Mouse (Mus musculus) cerebellum, adult 9-11 months (tissue): ENCODE results near the gene March11.

Experiments
- DNase-seq: peaks from one replicate; pipeline ENCODE4 v3.0.0; 2022

The March11 gene

DNA sequence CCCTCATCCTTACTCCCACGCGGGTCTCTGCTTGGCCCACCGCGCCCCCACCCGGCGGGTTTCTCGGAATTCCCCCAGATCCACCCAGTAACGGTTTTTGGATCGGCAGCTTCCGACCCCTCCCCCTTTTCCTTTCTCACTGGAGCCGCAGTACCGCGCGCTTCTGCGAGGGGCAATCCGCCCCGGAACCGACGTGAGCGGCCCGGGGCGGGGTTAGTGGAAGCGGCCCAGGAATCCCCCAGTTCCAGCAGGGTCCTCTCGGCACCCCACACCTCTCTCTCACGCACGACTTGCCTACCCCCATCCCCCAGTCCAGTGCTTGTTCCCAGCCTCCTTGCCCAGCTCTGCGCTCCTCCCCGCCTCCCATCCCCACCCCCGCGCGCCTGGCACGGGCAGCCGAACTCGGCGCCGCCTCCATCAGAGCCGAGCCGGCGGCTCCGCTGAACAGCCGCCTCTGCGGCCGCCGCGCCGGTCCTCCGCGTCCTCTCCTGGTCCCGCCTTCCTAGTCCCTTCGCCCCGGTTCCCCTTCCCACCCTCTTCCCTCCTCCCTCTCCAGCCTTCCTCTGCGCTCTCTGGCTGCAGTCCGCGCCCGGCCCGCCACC lies at the start of gene March11:
March11 (plus strand) TSS at position 420 of the 602 bp plus-strand sequence.
- peak; percentile 63 for DNase-seq

DNA sequence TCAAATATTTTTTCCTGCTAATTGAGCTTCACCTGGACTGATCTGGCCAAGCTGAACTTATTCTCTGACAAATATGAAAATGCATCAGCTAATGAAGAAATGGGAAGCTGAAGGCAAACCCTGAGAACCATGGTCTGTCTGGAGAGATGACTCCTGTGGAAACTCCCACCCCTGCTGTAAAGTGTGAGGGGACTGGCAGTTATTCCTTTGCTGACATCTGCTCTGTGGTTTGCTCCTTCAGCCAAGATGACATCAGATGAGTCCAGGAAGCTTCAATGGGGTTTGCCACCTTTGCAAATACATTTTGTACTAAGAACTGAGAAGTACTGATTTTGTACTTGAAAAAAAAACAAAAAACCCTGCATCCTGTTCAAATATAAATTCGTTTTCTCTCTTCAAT lies 46.5 kb upstream of the March11 start:
- no peak for DNase-seq

DNA sequence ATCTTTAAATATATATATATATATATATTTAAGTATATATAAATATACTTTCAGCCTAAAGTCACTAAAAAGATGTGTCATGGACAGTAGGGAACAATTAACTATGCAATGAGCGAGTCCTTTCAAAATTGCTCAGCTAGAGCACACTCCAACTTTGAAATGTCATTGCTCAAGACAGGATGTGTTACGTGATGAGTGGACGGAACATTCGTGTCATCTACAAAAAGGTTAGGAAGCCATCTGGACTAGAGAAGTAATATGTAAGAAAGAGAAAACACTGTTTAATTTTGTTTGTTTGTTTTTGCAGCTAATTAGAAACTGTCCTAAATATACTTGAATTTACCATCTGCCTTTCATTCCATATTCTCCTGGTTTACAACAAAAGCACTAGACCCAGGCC lies 39.3 kb upstream of the March11 start:
- DNase-seq, result no peak

DNA sequence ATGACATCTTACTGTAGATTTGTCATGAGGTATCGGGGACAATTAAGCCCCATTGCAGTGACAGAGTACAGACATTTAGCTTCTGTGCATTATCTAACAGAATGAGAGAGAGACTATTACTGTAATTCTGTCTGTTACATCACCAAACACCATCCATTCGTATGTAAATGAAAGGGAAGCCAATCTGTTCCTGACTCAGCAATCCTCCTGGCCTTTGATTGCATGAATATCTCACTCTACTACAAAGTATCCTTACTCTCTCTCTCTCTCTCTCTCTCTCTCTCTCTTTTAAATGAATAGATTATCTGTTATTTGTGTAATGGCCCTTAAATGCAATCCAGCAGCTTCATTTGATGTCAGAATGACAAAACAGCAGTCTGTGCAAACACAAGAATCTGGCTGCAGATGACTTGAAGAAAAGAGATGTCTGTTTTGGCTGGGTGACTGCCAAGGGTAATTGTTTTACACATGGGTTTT lies 32.8 kb upstream of the March11 start:
- DNase-seq, result no peak

DNA sequence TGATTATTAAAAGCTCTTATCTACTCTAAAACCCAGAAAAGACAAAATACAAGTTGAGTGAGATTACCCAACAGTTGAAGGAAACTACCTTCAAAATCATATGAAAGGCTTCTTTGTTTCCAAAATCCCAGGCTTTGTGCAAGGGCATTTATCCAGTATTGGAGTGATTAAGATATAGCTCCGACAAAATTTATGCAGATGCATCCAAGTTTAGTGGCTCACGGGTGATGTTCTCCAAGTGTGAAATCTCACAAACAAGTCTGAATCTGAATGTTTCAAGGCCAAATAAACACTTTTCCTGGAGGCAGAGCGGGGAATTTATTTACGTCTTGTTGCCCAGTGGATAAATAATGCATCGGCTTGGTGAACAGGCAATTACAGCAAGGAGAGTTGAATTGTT lies 32.2 kb upstream of the March11 start:
- no peak for DNase-seq

DNA sequence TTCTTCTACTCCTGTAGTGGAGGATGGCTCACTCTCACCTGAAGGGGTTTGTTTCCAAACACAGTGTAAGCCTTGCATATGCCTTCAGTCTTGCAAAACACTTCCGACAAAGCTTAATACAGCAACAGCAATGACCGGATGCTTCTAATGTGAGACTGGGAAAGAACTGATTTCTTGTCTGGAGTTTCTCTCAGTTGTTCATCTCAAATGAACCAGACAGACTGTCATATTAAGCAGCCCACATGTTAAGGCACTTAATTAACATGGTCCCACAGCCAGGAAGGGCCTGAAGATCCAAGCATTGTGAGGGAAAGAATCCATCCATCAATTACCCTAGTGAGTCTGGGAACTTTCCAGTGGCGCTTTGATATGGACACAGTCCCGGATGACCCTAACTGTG lies 17.0 kb upstream of the March11 start:
- no peak for DNase-seq

DNA sequence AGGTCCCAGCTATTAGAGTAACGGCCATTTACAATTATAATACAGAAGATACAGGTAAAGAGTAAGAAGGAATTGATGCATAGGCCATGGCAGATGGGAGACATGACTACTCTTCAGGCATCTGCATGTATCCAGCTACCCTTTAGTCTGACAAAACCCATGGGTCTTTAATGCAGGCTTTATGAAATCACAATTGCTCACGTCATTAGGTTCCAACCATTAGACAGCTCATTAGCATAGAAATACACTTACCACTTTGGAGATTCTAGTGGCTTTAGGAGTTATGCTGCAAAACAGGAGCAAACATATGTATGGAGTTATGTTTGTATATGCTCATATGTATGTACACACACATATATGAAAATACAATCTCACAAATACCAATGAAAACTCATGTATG lies 16.0 kb upstream of the March11 start:
- no peak for DNase-seq

DNA sequence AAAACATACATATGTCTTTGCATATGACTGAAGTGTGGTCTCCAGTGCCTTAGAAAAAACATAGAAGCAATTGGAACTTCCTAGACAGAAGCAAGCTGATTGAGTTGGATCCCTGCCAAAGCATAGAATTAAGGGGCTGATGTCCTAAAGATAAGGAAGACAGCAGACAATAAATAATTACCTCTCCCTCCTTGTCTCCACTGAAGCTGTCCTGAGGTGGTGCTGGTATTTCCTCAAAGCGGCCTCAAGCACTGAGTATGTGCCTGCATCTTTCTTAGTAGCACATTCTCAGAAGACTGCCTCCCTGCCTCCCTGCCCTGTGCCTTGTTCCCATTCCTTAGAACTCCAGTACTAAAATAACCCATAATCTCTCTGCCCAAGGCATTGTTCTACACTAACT lies 15.6 kb upstream of the March11 start:
- no peak for DNase-seq

DNA sequence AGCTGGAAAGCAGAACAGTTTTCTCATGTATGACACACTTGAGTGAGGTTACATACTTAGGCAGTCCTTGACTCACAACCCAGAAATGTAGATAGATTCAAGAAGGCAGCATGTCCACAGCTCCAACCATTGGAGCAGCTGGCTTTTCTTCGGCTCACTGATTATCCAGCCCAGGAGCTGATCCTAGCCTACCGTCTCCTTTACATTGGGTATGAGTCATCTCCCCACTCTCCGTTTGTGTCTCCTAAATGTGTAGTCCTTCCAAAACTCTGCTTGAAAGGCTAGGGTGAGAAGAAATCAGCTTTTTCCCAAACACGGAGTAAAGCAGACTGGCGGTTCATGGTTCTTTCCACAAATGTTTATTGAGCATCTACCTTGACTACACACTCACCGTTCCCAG lies 10.2 kb upstream of the March11 start:
- DNase-seq, result no peak

DNA sequence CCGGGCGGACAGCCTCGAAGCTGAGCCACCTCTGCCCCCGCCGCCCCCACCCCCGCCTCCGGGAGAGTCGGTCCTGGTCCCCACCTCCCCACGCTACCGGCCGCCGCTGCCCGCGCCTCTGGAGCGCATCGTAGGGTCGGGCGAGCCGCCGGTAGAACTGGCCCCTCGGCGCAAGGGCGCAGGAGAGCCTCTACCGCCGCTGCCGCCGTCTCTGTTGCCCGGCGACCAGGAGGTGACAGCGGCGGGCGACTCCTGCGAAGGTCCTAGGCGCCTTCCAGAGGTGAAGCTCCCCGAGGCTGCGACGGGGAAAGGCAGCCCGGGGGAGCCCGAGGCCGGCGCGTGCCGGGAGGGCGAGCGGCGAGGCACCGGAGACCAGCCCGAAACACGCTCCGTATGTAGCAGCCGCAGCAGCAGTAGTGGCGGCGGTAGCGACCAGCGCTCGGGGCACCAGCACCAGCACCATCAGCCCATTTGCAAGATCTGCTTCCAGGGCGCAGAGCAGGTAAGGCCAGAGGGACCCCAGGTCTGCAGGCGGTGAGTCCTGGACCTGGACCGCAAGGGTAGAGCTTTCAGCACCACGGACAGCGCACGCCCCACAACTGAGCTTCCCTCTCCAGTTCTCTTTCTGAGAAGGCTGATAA lies 563 bp downstream of the March11 start:
- DNase-seq, result peak; percentile 10

DNA sequence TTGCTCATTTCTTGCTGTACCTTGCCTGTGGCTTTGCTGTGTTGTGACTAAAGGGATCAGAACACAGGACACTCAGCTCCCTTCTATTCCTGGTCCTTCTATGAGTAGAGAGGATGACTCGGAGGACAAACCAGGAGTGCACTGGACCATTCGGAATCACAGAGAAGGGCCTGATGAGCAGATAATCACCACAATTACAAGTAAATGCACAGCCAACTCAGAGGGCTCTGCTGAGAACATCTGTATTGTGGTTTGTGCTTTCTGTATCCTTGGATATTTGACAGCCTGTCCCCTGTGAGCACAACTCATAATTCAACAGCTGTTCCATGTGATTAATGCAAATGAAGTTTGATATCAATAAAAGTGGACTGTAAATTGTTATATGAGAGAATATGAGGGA lies 11.0 kb downstream of the March11 start:
- DNase-seq, result no peak

DNA sequence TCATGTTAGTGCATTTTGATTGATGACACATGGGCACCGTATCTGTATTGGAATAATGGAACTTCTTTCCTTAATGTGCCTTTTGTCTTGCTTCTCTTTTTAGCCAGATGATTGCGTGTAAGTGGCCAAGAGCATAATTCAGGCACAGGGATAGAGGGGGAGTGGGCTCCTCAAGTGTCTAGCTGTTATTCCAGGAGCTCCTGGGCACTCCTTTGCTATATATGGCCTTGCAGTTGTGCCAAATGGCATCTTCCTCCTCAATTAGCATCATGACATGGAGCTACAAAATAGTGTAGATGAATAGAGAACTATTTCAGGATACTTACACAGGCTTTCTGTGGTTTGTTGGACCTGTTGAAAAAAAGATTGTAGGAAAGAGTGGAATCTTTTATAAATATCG lies 11.6 kb downstream of the March11 start:
- DNase-seq, result no peak

DNA sequence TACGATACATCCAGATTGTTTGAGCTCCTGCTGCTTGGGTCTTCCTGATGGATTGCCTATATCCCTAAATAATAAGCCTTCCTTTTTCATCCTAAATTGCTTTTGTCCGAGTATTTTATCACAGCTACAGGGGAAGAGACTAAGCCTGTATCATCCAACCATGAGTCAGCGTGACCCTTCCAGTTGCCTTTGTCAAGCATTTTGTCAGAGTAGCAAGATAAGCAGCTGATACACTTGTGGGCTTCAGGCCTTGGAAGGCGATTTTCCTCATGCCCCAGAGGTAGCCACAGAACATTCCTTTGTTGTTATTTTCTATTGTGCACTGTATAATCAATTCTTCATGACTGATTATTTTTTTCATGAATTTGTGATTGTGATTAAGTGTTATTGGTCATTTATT lies 14.0 kb downstream of the March11 start:
- DNase-seq, result no peak

DNA sequence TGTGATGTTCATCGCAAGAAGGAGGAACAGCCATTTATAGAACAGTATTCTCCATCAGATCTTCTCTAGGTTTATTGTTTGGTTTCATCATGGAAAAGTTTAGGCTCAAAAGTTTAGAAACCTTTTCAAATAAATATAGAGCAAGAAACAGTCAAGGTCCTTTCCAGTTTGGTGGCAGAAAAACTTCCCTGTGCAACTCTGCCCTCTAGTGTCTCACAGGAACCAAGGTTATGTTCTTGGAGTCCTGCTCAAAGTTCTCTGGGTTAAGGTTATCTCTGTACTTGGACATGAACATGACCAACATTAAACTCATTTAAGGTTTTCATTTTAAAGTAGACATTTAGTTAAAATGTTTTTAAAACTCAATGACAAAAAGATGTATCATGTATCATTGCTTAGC lies 18.3 kb downstream of the March11 start:
- DNase-seq, result no peak

DNA sequence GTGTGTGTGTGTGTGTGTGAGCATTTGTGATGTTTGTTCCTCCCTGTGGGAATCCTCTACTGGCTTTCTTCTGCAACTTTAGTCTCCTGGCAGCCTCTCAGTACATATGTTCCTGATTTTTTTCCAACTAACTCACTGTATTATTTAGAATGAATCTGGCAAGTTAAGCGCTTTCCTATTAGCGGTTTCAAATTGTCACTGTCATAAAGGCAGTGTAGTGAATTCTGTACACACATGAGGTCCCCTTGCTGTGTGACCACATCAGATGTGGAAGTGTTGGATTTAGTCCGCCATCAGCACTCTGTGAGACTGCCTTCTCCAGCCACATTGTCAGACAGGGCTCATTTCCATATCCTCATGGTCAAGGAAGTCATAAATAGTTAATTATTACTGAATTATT lies 26.9 kb downstream of the March11 start:
- no peak for DNase-seq

DNA sequence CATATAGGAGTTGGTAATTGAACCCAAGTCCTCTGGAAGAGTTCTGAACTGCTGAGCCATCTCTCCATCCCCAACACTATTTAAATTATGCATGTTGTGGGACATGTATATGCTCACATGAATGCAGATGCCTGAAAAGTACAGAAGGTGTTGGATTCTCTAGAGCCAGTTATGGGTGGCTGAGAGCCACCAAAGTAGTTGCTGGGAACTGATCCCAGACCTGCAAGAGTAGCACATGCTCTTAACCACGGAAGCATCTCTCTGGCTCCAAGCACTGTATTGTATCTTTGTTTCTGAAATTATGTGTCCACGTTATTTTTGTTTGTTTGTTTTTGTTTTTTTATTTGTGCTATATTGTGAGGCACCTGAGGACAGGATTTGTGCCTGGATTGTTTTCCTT lies 28.9 kb downstream of the March11 start:
- no peak for DNase-seq

DNA sequence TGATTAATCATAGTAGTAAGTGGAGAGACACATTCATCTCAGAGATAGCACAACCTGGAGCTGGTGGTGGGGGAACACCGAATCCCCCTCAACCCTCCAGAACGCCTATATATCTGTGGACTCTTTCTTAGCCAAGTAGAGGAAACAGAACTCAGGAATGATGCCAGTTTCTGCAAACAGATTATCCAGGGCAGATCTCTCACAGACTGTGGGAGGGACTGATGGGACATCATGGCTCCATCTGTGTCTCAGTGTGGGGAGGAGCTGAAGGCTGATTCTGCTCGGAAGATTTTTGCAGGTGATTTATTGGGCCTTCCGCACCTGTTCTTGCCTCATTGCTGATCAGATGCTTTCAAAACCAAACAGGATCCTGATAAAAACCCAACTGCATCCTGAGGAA lies 29.5 kb downstream of the March11 start:
- no peak for DNase-seq

DNA sequence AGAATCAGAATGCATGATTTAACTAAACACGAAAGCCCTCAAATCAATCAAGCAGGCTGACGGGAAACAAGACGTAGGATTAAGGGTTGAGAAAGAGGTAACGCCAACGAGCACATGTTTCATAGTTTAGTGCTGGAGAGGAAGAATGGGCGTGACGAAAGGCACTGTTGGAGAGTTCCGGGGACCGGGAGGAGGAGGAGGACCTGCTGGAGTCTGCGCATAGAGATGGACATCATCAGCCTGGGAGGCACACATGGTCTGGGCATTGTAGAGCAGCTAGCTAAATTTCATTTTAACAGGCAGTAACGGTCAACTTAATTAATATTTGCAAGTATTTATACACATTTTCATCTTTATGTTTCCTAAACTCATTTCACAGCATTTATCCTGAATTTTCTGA lies 31.6 kb downstream of the March11 start:
- no peak for DNase-seq

DNA sequence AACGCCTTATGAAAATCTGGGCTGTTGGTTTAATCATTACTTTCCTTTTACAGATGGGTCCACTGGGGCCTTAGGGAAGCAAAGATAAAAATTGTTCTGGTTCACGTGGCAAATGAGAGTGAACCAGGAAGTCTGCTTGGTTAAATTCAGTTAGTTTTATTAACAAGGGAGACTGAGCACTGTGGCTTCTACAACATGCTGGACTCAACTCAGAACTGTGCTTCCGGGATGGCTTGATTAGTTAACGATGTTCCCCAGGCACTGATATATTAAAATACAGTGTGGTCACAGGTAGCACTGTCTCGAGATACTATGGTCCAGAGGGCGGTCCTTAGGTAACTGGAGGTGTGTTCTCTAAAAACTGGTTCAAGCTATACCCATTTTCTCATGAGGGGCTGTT lies 32.1 kb downstream of the March11 start:
- DNase-seq, result no peak

DNA sequence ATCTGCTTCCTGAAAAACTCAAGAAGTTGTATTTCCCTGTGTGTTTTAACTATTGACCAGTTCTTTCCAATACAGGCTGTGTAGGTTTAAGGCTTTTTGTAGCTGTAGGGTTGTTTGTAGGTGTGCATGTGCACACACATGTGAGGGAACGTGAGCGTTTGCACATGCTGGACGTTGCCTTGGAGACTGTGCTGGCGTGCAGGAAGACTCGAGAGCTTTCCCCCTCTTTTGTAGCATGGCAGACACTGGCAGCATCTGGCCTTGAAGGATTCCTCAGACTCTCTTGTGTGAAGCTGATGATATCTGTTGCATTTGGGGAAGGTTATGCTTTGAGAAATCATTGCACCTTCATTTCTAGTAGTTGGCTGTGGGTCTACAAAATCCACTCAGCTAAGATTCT lies 35.5 kb downstream of the March11 start:
- DNase-seq, result no peak

DNA sequence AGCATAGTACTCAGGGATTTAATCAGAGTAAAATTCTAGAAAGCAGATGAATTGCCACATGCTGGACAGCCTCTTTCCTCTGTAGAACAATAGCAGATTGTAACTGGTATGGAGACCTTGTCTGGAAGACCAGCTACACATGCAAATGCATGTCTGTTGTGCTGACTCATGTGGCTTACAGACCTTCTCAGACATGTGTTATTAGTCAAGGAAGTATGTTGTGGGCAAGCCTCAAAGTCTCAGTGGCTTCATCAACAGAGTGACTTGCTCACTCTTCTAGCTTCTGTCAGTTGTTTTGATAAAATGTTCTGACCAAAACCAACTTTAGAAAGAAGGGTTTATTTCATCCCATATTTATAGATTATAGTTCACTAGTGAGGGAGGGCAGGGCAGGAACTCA lies 44.8 kb downstream of the March11 start:
- DNase-seq, result no peak

DNA sequence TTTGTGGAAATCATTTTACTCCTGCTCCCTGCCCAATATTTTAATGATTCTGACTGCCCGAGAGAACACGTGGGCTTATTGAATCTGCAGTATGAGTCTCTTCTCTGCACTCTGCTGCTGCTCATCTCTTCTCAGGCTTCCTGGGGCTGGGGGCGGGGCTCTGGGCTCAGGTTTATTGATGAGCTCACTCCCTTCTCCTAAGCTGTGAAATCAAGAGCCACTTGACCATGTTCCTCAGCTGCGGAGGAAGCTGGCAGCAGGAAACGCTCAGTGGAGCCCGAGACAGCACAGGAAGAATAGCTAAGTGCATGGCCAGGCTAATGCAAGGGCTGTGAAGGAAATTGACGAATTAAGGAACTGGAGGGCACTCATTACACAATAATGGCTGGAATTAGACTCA lies 56.5 kb downstream of the March11 start:
- no peak for DNase-seq

DNA sequence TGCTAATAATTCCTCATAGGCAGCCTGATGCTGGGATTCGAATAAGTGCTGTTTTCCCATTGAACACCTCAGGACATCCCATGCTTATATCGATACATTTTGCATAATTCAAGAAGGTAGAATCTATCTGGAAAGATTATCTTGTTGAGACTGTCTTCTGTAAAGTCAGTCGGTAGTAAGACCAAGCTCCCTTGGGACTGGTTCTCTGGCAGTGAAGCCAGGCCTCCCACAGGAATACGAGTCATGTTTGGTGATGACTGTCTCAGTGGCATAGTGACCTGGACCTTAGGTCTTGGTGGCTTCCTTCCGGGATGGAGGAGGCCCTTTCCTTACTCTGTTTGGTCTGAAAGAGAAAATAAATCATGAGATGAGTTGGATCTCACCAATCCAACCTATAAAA lies 57.7 kb downstream of the March11 start:
- no peak for DNase-seq

DNA sequence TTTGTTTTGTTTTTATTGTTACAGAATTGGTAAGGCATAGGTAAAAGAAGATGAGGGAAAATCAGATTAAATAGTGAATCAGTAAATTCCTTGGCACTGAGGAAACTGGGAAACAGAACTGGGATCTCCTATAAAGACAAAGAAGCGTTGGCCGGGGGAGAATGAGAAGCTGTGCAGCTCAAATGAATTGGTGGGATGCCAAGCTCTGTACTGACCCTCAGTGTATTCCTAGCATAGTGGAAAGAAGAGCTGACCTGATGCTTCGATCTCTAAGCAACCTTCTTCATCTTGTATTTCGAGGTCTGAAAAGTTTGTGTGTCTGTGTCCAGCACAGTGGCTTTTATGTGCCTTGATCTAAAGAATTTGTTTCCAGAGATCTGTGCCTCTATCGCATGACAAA lies 64.9 kb downstream of the March11 start:
- DNase-seq, result no peak

DNA sequence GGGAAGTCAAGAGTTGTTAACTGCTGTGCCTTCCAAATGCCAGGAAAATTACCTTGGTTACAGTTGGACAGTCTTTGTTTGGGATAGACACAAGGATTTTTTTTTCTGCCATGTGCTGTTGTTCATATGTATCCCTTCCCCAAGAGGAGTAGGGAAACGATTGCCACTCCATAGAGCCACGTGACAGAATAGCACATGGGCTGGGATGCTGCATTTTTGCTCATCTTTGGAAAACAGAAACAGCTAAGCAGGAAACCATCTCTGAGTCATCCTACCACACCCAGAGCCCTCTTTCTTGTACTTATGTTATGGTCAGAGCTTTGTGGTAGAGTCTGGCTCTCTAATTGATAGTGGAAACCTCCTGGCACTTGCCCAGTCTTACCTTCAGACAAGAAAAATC lies 65.4 kb downstream of the March11 start:
- DNase-seq, result no peak
